Mouse (Mus musculus) kidney, adult 2 months (tissue): ENCODE data around the gene Slc3a2.

Experiments
- CTCF ChIP-seq: fragments of 200-500 bp; conservative IDR thresholded peaks from 2 replicates; pipeline ENCODE4 v1.5.1; 2011; ENCODE audit warnings: low read depth, mild to moderate bottlenecking, control low read depth, low read length, moderate library complexity, mixed read lengths; ENCODE audit not compliant: insufficient read depth, insufficient read length
- POLR2A ChIP-seq: fragments of 200-500 bp; IDR thresholded peaks from one replicate; pipeline ENCODE4 v1.6.1; 2011; ENCODE audit warnings: low read depth, low read length, control low read depth

- TF ChIP-seq CTCF: no peak
- no peak for TF ChIP-seq POLR2A
Measured at GRCm38 (mm10) chr19:8663911-8664421, 59.2 kb downstream of the Slc3a2 start.
